Mouse (Mus musculus): ENCODE data around the gene Cul7.

The Cul7 gene

DNA sequence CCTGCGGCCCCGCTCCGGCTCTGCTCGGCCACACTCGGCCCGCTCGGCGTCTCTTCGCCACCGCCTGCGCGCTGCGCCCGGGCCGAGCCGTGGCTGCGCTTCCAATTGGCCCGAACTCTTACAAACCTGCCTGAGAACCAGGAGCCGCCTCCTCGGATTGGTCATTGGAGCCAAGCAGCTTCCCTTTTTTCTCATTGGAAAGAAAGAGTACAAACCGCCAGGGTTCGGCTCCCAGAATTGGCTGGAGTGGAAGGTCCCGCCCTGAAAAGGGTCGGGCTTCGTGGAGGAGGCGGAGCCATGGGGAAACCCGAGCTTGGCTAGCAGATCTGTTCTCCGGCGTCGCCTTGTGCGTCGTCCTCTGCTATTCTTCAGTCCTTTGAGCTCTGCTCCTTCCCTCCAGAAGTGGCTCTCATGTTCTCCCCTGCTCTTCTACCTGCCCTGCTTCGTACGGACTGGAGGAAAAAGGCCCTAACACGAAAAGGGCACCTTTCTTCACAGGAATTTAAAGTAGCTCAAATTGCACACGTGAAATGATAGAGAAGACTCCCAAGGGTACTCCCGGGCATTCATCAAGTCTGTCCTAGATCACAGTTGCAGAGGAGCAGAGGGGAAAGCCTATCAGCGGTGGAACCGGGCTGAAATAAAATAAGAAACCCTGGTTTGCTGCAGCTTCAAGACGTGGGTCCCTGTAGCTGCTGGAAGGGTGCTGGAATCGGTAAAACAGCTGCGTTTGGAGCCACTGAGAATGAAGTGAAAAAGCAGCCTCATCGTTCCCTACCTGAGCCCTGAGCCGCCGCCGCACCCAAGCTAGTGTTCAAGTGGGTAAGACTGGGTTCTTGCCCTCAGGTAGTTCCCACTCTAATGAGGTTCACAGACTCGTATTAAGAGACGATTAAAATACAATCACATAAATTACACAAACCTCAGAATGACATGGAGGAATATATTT is 55.0 kb downstream of the Cul7 start, which contains the start of gene Ppp2r5d:
Ppp2r5d (minus strand) TSS at position 225 of the 949 bp plus-strand sequence.
- in situ Hi-C loops (cut with MseI, MboI) = no loop called here

DNA sequence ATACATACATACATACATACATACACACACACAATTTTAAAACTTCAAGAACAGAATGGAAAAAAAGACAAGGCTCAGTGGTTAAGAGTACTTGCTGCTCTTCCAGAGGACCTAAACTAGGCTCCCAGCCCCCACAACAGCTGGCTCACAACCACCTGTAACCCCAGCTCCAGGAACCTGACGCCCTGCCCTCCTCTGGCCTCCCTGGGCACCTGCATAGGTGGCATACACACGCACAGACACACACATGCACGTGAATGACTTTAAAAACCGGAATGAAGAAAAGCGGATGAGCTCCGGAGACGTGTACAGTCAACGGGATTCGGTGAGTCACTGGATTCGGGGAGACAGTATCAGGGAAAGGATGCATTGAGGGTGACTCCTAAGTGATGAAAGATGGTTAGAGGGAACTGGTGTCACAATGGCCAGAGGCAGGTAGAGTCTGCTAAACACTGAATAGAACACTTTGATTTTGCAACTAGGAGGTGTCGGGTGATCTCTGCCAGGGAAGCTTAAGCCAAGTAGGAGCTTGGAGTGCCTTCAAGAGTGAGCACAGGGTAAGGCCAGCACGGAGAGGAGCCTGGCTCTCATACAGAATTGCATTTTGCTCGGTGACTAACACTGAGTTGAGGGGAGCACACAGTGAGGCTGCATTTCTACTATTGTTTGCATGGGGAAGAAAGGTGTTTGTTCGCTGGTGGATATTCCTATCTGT is 56.4 kb downstream of the Cul7 start:
- in situ Hi-C loops (cut with MseI, MboI) = no loop called here

DNA sequence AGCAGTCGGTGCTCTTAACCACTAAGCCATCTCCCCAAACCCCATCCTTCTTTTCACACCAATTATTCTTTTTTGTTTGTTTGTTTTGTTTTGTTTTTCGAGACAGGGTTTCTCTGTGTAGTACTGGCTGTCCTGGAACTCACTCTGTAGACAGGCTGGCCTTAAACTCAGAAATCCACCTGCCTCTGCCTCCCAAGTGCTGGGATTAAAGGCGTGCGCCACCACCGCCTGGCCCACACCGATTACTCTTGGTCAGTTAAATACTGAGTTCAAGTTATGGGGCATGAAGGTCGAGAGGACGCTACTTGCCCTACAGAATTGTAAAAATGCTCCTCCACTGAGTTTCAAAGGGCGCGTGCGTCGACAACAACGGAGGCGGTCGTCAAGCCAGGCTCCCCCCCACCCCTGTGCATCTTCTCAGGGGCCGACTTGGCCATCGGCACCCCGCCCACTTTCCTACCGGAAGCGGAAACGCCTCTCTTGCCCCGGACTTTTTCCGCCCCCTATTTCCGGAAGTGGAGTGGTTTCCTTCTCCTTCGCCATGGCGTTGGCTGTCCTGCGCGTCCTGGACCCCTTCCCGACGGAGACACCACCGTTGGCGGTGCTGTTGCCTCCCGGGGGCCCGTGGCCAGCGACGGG is 60.9 kb downstream of the Cul7 start, which contains the start of gene Pex6:
Pex6 (plus strand) TSS at position 505 of the 639 bp plus-strand sequence.
- in situ Hi-C loops (cut with MseI, MboI) = no loop called here

GRCm38 (mm10) chr17:46711612-46712271 is 61.6 kb downstream of the Cul7 start:
- in situ Hi-C loops (cut with MseI, MboI) = no loop called here

DNA sequence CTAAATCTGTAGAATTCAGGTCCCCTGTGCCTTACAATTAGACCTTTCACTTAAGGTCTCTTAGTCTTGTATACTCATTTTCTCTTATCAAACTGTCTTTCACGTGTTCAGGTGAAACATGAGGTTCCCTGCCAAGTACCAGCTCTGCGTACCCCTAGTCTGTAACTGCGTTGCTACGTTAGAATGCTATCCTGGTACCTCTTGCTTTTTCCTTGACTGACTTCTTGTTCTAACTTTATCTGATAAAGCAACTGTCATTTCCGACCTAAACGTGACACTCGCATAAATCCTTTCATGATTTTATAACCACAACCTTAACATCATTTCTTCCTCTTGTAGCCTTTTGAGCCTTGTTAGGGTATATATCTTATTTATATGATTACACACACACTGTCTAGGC is 62.3 kb downstream of the Cul7 start:
- in situ Hi-C loops (cut with MseI, MboI) = no loop called here

DNA sequence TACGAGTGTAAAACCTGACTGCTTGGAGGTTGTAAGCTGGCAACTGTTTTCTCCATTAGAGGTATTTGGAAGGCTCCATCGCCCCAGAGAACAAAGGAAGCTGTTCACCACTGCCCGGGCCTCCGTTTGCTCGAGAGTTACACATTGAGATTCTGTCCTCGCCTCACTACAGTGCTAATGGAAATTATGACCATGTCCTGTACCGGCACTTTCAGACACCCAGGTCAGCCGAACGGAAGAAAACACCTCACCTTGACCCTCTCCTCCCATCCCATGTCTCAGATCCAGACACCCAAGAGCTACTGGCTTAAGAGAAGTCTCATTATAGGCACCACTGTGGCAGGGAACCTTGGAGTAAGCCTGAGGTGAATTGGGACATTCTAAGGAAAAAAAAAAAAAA is 63.7 kb downstream of the Cul7 start:
- in situ Hi-C loops (cut with MseI, MboI) = no loop called here

Data from mouse trophoblast stem cell (cell line).